Mouse (Mus musculus) fibroblast of lung, adult 2 months (primary cell): Measurements from ENCODE around the gene Rps2.

ENCODE experiments used
- DNase-seq: peaks from one replicate; pipeline ENCODE4 v3.0.0-alpha.2; 2011; ENCODE audit warnings: low read depth

Rps2 gene

GRCm38 (mm10) chr17:24769146-24769545, 51.2 kb downstream of the Rps2 start:
- no peak for DNase-seq
